Mouse (Mus musculus): ENCODE results near the gene Ndufa4l2. TPM values are rescaled to one million over a fixed set of nuclear protein-coding genes. Genes with fewer than 3 reads are reported as not detected.

Gene Ndufa4l2
- total RNA-seq, 1 experiment: 5.8 TPM

- H3K4me3 ChIP-seq (ENCODE audit: insufficient read depth in 1 of 2, low read depth in 1 of 2, low read length in 2 of 2, poor library complexity in 1 of 2, severe bottlenecking in 1 of 2): peak overlapping the region; percentile 58 to 94
- H3K27ac ChIP-seq (ENCODE audit: insufficient read depth, low read depth, low read length, poor library complexity, severe bottlenecking): no peak overlapping the region
These were observed 6.1 kb downstream of the Ndufa4l2 start for GRCm38 (mm10) chr10:127520714-127521357.

GRCm38 (mm10) chr10:127521611-127522080 is 6.9 kb downstream of the Ndufa4l2 start:
- Histone ChIP-seq H3K9me3 (ENCODE audit: control insufficient read depth, insufficient read depth, low read depth, low read length) (no peaks in the 10 kb centered on the region), H3K4me3 (ENCODE audit: insufficient read depth in 1 of 2, low read depth in 1 of 2, low read length in 2 of 2, poor library complexity in 1 of 2, severe bottlenecking in 1 of 2) (peak overlapping the region; percentile 58 to 94), H3K4me1 (ENCODE audit: control insufficient read depth in 2 of 2, insufficient read depth in 2 of 2, low read length in 2 of 2, poor library complexity in 1 of 2) (peaks cover 7 to 40% of the 10 kb centered on the region in 2 experiments; a peak in 3 of 4 replicates), H3K27ac (ENCODE audit: insufficient read depth, low read depth, low read length, poor library complexity, severe bottlenecking) (peak overlapping the region; percentile 42; the same call in 1 of the 2 replicates), H3K36me3 (ENCODE audit: control insufficient read depth, insufficient read depth, low read length, poor library complexity, severe bottlenecking) (peaks cover 41% of the 10 kb centered on the region), H3K9ac (ENCODE audit: insufficient read depth, low read depth, low read length, poor library complexity, severe bottlenecking) (peak overlapping the region; percentile 97)
- no peak for DNase-seq (ENCODE audit: low read depth, low spot score)
- in situ Hi-C loops (cut with MboI; ENCODE audit: low sequenced_read_pairs in 2 of 2, unreplicated experiment in 2 of 2): no loop called here
- no peak for TF ChIP-seq CHD2 (IDR thresholded peaks at IDR 0.05; ENCODE audit: low read depth, low read length)
- no peak for TF ChIP-seq MAFK (IDR thresholded peaks at IDR 0.05; ENCODE audit: insufficient read depth, low read depth, low read length)
- TF ChIP-seq HCFC1 (IDR thresholded peaks at IDR 0.05; ENCODE audit: borderline replicate concordance, insufficient read depth, low read length): no peak
- no peak for TF ChIP-seq ZNF384 (IDR thresholded peaks at IDR 0.05; ENCODE audit: low read depth, low read length)
- no peak for TF ChIP-seq ZC3H11A (IDR thresholded peaks at IDR 0.05; ENCODE audit: borderline replicate concordance, low read depth, low read length)

More at GRCm38 (mm10) chr10:127520714-127521357, 6.1 kb downstream of the Ndufa4l2 start:
- no peak for TF ChIP-seq CHD2 (IDR thresholded peaks at IDR 0.05; ENCODE audit: low read depth, low read length)
- no peak for TF ChIP-seq HCFC1 (IDR thresholded peaks at IDR 0.05; ENCODE audit: borderline replicate concordance, insufficient read depth, low read length)
- TF ChIP-seq ZC3H11A (IDR thresholded peaks at IDR 0.05; ENCODE audit: borderline replicate concordance, low read depth, low read length): no peak
- TF ChIP-seq ZNF384 (IDR thresholded peaks at IDR 0.05; ENCODE audit: low read depth, low read length): no peak
- no peak for TF ChIP-seq MAFK (IDR thresholded peaks at IDR 0.05; ENCODE audit: insufficient read depth, low read depth, low read length)
- Histone ChIP-seq H3K9ac (ENCODE audit: insufficient read depth, low read depth, low read length, poor library complexity, severe bottlenecking) (peak overlapping the region; percentile 97; the same call in 1 of the 2 replicates), H3K36me3 (ENCODE audit: control insufficient read depth, insufficient read depth, low read length, poor library complexity, severe bottlenecking) (peaks cover 41% of the 10 kb centered on the region), H3K9me3 (ENCODE audit: control insufficient read depth, insufficient read depth, low read depth, low read length) (no peaks in the 10 kb centered on the region), H3K4me1 (ENCODE audit: control insufficient read depth in 2 of 2, insufficient read depth in 2 of 2, low read length in 2 of 2, poor library complexity in 1 of 2) (peaks cover 7 to 45% of the 10 kb centered on the region in 2 experiments; a peak in 3 of 4 replicates)
- DNase-seq (ENCODE audit: low read depth, low spot score): no peak
- in situ Hi-C loops (cut with MboI; ENCODE audit: low sequenced_read_pairs in 2 of 2, unreplicated experiment in 2 of 2): no loop called here

- peak within 1 kb of the TSS; percentile 97 for H3K9ac ChIP-seq (ENCODE audit: insufficient read depth, low read depth, low read length, poor library complexity, severe bottlenecking)
- H3K9me3 ChIP-seq (ENCODE audit: control insufficient read depth, insufficient read depth, low read depth, low read length): no peaks in the 10 kb centered on the region
- peak within 1 kb of the TSS; percentile 58 to 94 for H3K4me3 ChIP-seq (ENCODE audit: insufficient read depth in 1 of 2, low read depth in 1 of 2, low read length in 2 of 2, poor library complexity in 1 of 2, severe bottlenecking in 1 of 2)
- in situ Hi-C loops (cut with MboI; ENCODE audit: low sequenced_read_pairs in 2 of 2, unreplicated experiment in 2 of 2): no loop called here
- H3K4me1 ChIP-seq (ENCODE audit: control insufficient read depth in 2 of 2, insufficient read depth in 2 of 2, low read length in 2 of 2, poor library complexity in 1 of 2): peaks cover 7 to 40% of the 10 kb centered on the region in 2 experiments; a peak in 3 of 4 replicates
- TF ChIP-seq CHD2 (IDR thresholded peaks at IDR 0.05; ENCODE audit: low read depth, low read length): no peak; the same call in 1 of the 2 replicates
- TF ChIP-seq HCFC1 (IDR thresholded peaks at IDR 0.05; ENCODE audit: borderline replicate concordance, insufficient read depth, low read length): peak; percentile 96
- no peak for TF ChIP-seq MAFK (IDR thresholded peaks at IDR 0.05; ENCODE audit: insufficient read depth, low read depth, low read length)
- TF ChIP-seq ZNF384 (IDR thresholded peaks at IDR 0.05; ENCODE audit: low read depth, low read length): peak; percentile 81
- no peak for TF ChIP-seq ZC3H11A (IDR thresholded peaks at IDR 0.05; ENCODE audit: borderline replicate concordance, low read depth, low read length)
- peak; percentile 96 for DNase-seq (ENCODE audit: low read depth, low spot score)
- peak within 1 kb of the TSS; percentile 42; the same call in 1 of the 2 replicates for H3K27ac ChIP-seq (ENCODE audit: insufficient read depth, low read depth, low read length, poor library complexity, severe bottlenecking)
- peaks cover 37% of the 10 kb centered on the region for H3K36me3 ChIP-seq (ENCODE audit: control insufficient read depth, insufficient read depth, low read length, poor library complexity, severe bottlenecking)
These were observed 7.4 kb downstream of the Ndufa4l2 start, which contains the start of gene Shmt2 for GRCm38 (mm10) chr10:127522088-127522581. Shmt2 (minus strand) TSS chr10:127522444.

GRCm38 (mm10) chr10:127524646-127525255 is 10.0 kb downstream of the Ndufa4l2 start:
- Histone ChIP-seq H3K9me3 (ENCODE audit: control insufficient read depth, insufficient read depth, low read depth, low read length) (no peaks in the 10 kb centered on the region), H3K4me3 (ENCODE audit: insufficient read depth in 1 of 2, low read depth in 1 of 2, low read length in 2 of 2, poor library complexity in 1 of 2, severe bottlenecking in 1 of 2) (peak overlapping the region; percentile 18 to 43; a peak in 2 of 4 replicates), H3K4me1 (ENCODE audit: control insufficient read depth in 2 of 2, insufficient read depth in 2 of 2, low read length in 2 of 2, poor library complexity in 1 of 2) (peaks cover 5 to 23% of the 10 kb centered on the region in 2 experiments; a peak in 2 of 4 replicates), H3K27ac (ENCODE audit: insufficient read depth, low read depth, low read length, poor library complexity, severe bottlenecking) (no peak overlapping the region), H3K36me3 (ENCODE audit: control insufficient read depth, insufficient read depth, low read length, poor library complexity, severe bottlenecking) (peaks cover 11% of the 10 kb centered on the region; the same call in 1 of the 2 replicates), H3K9ac (ENCODE audit: insufficient read depth, low read depth, low read length, poor library complexity, severe bottlenecking) (no peak overlapping the region)
- in situ Hi-C loops (cut with MboI; ENCODE audit: low sequenced_read_pairs in 2 of 2, unreplicated experiment in 2 of 2): no loop called here
- TF ChIP-seq ZC3H11A (IDR thresholded peaks at IDR 0.05; ENCODE audit: borderline replicate concordance, low read depth, low read length) (no peak), ZNF384 (IDR thresholded peaks at IDR 0.05; ENCODE audit: low read depth, low read length) (no peak), HCFC1 (IDR thresholded peaks at IDR 0.05; ENCODE audit: borderline replicate concordance, insufficient read depth, low read length) (no peak), MAFK (IDR thresholded peaks at IDR 0.05; ENCODE audit: insufficient read depth, low read depth, low read length) (no peak), CHD2 (IDR thresholded peaks at IDR 0.05; ENCODE audit: low read depth, low read length) (no peak)
- DNase-seq (ENCODE audit: low read depth, low spot score): no peak

Measured in ES-E14 (cell line).